Mouse (Mus musculus): ENCODE data around the gene Snx4. TPM values are rescaled to one million over a fixed set of nuclear protein-coding genes. Genes with fewer than 3 reads are reported as not detected.

The Snx4 gene
- total RNA-seq, 2 experiments from 2014 or later = 24.5 to 25.0 TPM

GRCm38 (mm10) chr16:33262096-33262495 lies 10.9 kb downstream of the Snx4 start:
- no peak for DNase-seq
- intact Hi-C loops (cut with DNase I) = no loop called here

GRCm38 (mm10) chr16:33267616-33268253 lies 16.5 kb downstream of the Snx4 start:
- intact Hi-C loops (cut with DNase I) = no loop called here
- DNase-seq = no peak

- no peak for DNase-seq
- intact Hi-C loops (cut with DNase I) = no loop called here
Observed at GRCm38 (mm10) chr16:33271824-33272223, 20.6 kb downstream of the Snx4 start.

- intact Hi-C loops (cut with DNase I) = no loop called here
- no peak for DNase-seq
Observed at GRCm38 (mm10) chr16:33283079-33283478, 31.8 kb downstream of the Snx4 start.

GRCm38 (mm10) chr16:33288536-33288935 lies 37.3 kb downstream of the Snx4 start:
- DNase-seq = no peak
- intact Hi-C loops (cut with DNase I) = no loop called here

- DNase-seq = no peak
- intact Hi-C loops (cut with DNase I) = no loop called here
Observed at GRCm38 (mm10) chr16:33289981-33290380, 38.7 kb downstream of the Snx4 start.

- intact Hi-C loops (cut with DNase I) = no loop called here
- DNase-seq = no peak
Observed at GRCm38 (mm10) chr16:33292241-33292640, 41.0 kb downstream of the Snx4 start.

GRCm38 (mm10) chr16:33294681-33295080 lies 43.4 kb downstream of the Snx4 start:
- intact Hi-C loops (cut with DNase I) = no loop called here
- DNase-seq = no peak

- DNase-seq = no peak
- intact Hi-C loops (cut with DNase I) = no loop called here
Observed at GRCm38 (mm10) chr16:33295321-33295720, 44.1 kb downstream of the Snx4 start.

- intact Hi-C loops (cut with DNase I) = no loop called here
- no peak for DNase-seq
Observed at GRCm38 (mm10) chr16:33297493-33297892, 46.3 kb downstream of the Snx4 start.

- peak; percentile 77 to 82 for DNase-seq
- intact Hi-C loops (cut with DNase I) = loop anchor here (1.0 to 10.0 kb wide), 3 partner anchors 436 to 638 kb away; no protein-coding TSS in a partner anchor
Observed at GRCm38 (mm10) chr16:33306633-33307070, 55.4 kb downstream of the Snx4 start.

- intact Hi-C loops (cut with DNase I) = loop anchor here (5.0 to 10.0 kb wide), 2 partner anchors 435 to 637 kb away; no protein-coding TSS in a partner anchor
- no peak for DNase-seq
Observed at GRCm38 (mm10) chr16:33307761-33308160, 56.5 kb downstream of the Snx4 start.

GRCm38 (mm10) chr16:33309066-33309465 lies 57.8 kb downstream of the Snx4 start:
- intact Hi-C loops (cut with DNase I) = loop anchor here (5.0 to 10.0 kb wide), 2 partner anchors 433 to 636 kb away; no protein-coding TSS in a partner anchor

GRCm38 (mm10) chr16:33315611-33316010 lies 64.4 kb downstream of the Snx4 start:
- intact Hi-C loops (cut with DNase I) = no loop called here
- DNase-seq = no peak

More at GRCm38 (mm10) chr16:33309066-33309465, 57.8 kb downstream of the Snx4 start:
- DNase-seq = no peak

GRCm38 (mm10) chr16:33317646-33318045 lies 66.4 kb downstream of the Snx4 start:
- no peak for DNase-seq
- intact Hi-C loops (cut with DNase I) = no loop called here

- intact Hi-C loops (cut with DNase I) = no loop called here
- no peak for DNase-seq
Observed at GRCm38 (mm10) chr16:33318059-33318458, 66.8 kb downstream of the Snx4 start.

- DNase-seq = no peak
- intact Hi-C loops (cut with DNase I) = no loop called here
Observed at GRCm38 (mm10) chr16:33325704-33326455, 74.6 kb downstream of the Snx4 start.

- no peak for DNase-seq
- intact Hi-C loops (cut with DNase I) = no loop called here
Observed at GRCm38 (mm10) chr16:33326589-33326988, 75.3 kb downstream of the Snx4 start.

GRCm38 (mm10) chr16:33327101-33327500 lies 75.9 kb downstream of the Snx4 start:
- no peak for DNase-seq
- intact Hi-C loops (cut with DNase I) = no loop called here

- intact Hi-C loops (cut with DNase I) = no loop called here
- DNase-seq = no peak
Observed at GRCm38 (mm10) chr16:33333015-33333414, 81.8 kb downstream of the Snx4 start.

GRCm38 (mm10) chr16:33337177-33337576 lies 85.9 kb downstream of the Snx4 start:
- DNase-seq = peak; percentile 67 to 74
- intact Hi-C loops (cut with DNase I) = loop anchor here (5.0 kb wide), 1 partner anchor 145 kb away; no protein-coding TSS in a partner anchor

- intact Hi-C loops (cut with DNase I) = loop anchor here (5.0 kb wide), 1 partner anchor 145 kb away; no protein-coding TSS in a partner anchor
- no peak for DNase-seq
Observed at GRCm38 (mm10) chr16:33337681-33338080, 86.4 kb downstream of the Snx4 start.
